Mouse (Mus musculus) limb, embryonic 14.5 days (tissue): Measurements from ENCODE around the gene Gm10663. TPM values are rescaled to one million over a fixed set of nuclear protein-coding genes. Genes with fewer than 3 reads are reported as not detected.

ENCODE experiments used
- ATAC-seq: fragments of 200-750 bp; cut with Nextera tagmentation; 2 replicates; pipeline ENCODE4 v1.8.0; 2017; ENCODE audit warnings: low read depth, moderate number of reproducible peaks, moderate TSS enrichment; ENCODE audit not compliant: low FRiP score
- DNase-seq: peaks from one replicate; pipeline ENCODE4 v3.0.0-alpha.2; 2015; ENCODE audit warnings: low spot score
- H3K27ac ChIP-seq: fragments of 300-500 bp; sonication (generic); replicated peaks from 2 replicates; pipeline ENCODE4 v1.5.1; 2014; ENCODE audit warnings: low read depth, mild to moderate bottlenecking, low read length, moderate library complexity, mixed read lengths
- H3K27me3 ChIP-seq: fragments of 300-500 bp; sonication (generic); 2 replicates; pipeline ENCODE4 v1.6.1; 2014; ENCODE audit warnings: low read length, mixed read lengths; ENCODE audit not compliant: control insufficient read depth, insufficient read depth
- H3K36me3 ChIP-seq: fragments of 300-500 bp; sonication (generic); 2 replicates; pipeline ENCODE4 v1.6.1; 2014; ENCODE audit warnings: mild to moderate bottlenecking, low read length, moderate library complexity, mixed read lengths; ENCODE audit not compliant: control insufficient read depth, insufficient read depth
- H3K4me1 ChIP-seq: fragments of 300-500 bp; sonication (generic); 2 replicates; pipeline ENCODE4 v1.6.1; 2014; ENCODE audit warnings: antibody characterized with exemption, low read length, mixed read lengths; ENCODE audit not compliant: control insufficient read depth, insufficient read depth
- H3K4me2 ChIP-seq: fragments of 300-500 bp; sonication (generic); replicated peaks from 2 replicates; pipeline ENCODE4 v1.6.1; 2014; ENCODE audit warnings: low read depth, mild to moderate bottlenecking, low read length, moderate library complexity; ENCODE audit not compliant: severe bottlenecking
- H3K4me3 ChIP-seq: fragments of 300-500 bp; sonication (generic); replicated peaks from 2 replicates; pipeline ENCODE4 v1.5.1; 2014; ENCODE audit warnings: low read length
- H3K9ac ChIP-seq: fragments of 300-500 bp; sonication (generic); 2 replicates; pipeline ENCODE4 v1.6.1; 2014; ENCODE audit warnings: mild to moderate bottlenecking, low read depth, low read length, moderate library complexity; ENCODE audit not compliant: severe bottlenecking
- H3K9me3 ChIP-seq: fragments of 300-500 bp; sonication (generic); 2 replicates; pipeline ENCODE4 v1.6.1; 2016; ENCODE audit warnings: low read length; ENCODE audit not compliant: control insufficient read depth
- POLR2A ChIP-seq: fragments of 200-500 bp; IDR thresholded peaks from 2 replicates; pipeline ENCODE4 v1.8.0; 2012; ENCODE audit warnings: inconsistent platforms, mild to moderate bottlenecking, moderate library complexity, borderline replicate concordance; ENCODE audit not compliant: insufficient read depth, insufficient read length; ENCODE audit errors: extremely low read depth
- WGBS: fragments of 180-500 bp; shearing (Covaris S2); extraction: QIAGEN DNeasy Blood & Tissue Kit; methylation state at CpG from one replicate; pipeline ENCODE4 v1.1.7; 2014; 5-methylcytosine and 5-hydroxymethylcytosine counted together
- polyA plus RNA-seq, 2 experiments: library from polyadenylated mRNA; depleted of rRNA in 1 of 2; stranded (reverse) in 1 of 2; unstranded in 1 of 2; fragments of >200 nt; fragmentation: Nextera tagmentation in 1 of 2; extraction: Ambion mirVana in 1 of 2; gene quantifications; 2 replicates each; pipeline versions ENCODE4 v1.2.1 to v1.2.3; 2012 to 2014

Gene Gm10663
- polyA plus RNA-seq, 2 experiments: not detected

GRCm38 (mm10) chr8:65053554-65053953 lies 21.3 kb upstream of the Gm10663 start:
- Histone ChIP-seq H3K4me3 (no peak overlapping the region), H3K27me3 (no peaks in the 10 kb centered on the region), H3K4me1 (peaks cover 9% of the 10 kb centered on the region), H3K9ac (no peak overlapping the region), H3K4me2 (no peak overlapping the region), H3K27ac (no peak overlapping the region), H3K36me3 (no peaks in the 10 kb centered on the region), H3K9me3 (no peaks in the 10 kb centered on the region)
- ATAC-seq: no peak
- TF ChIP-seq POLR2A: no peak
- WGBS: 44% methylated on average over 3 of the region's 3 CpGs
- DNase-seq: no peak

DNA sequence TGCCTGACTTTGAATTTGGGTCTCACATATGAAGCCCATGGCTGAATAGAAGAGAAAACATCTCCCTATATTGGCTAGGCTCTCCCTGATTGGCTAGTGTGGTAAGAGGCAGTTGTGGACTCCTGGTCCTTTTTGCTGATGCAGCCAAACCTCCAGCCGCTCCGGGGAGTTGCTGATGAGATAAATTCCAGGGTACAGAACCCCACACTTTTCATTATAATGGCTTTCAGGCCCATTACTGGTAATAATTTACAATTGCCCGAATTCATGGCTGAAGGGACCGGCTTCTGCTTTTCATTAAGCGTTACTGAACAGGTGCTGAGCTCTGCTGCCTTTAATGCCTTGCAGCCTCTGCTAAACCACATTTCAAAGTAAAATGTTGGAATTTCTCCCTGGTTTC lies 20.9 kb upstream of the Gm10663 start:
- Histone ChIP-seq H3K27me3 (no peaks in the 10 kb centered on the region), H3K27ac (no peak overlapping the region), H3K9ac (no peak overlapping the region), H3K4me1 (peaks cover 9% of the 10 kb centered on the region), H3K36me3 (no peaks in the 10 kb centered on the region), H3K4me3 (no peak overlapping the region), H3K4me2 (no peak overlapping the region), H3K9me3 (no peaks in the 10 kb centered on the region)
- peak; percentile 63 for DNase-seq
- 14% methylated on average over 5 of the region's 5 CpGs for WGBS
- peak; percentile 73 for ATAC-seq
- TF ChIP-seq POLR2A: no peak

- Histone ChIP-seq H3K9ac (no peak overlapping the region), H3K4me1 (peaks cover 9% of the 10 kb centered on the region), H3K36me3 (no peaks in the 10 kb centered on the region), H3K27me3 (no peaks in the 10 kb centered on the region), H3K4me3 (no peak overlapping the region), H3K27ac (no peak overlapping the region), H3K9me3 (no peaks in the 10 kb centered on the region), H3K4me2 (no peak overlapping the region)
- WGBS: 96% methylated on average over 4 of the region's 4 CpGs
- no peak for DNase-seq
- no peak for ATAC-seq
- TF ChIP-seq POLR2A: no peak
Observed at GRCm38 (mm10) chr8:65056722-65057121, 18.1 kb upstream of the Gm10663 start.

GRCm38 (mm10) chr8:65062195-65062594 lies 12.6 kb upstream of the Gm10663 start:
- TF ChIP-seq POLR2A: no peak
- Histone ChIP-seq H3K27me3 (no peaks in the 10 kb centered on the region), H3K4me1 (no peaks in the 10 kb centered on the region), H3K36me3 (no peaks in the 10 kb centered on the region), H3K4me2 (no peak overlapping the region), H3K27ac (no peak overlapping the region), H3K9me3 (no peaks in the 10 kb centered on the region), H3K9ac (no peak overlapping the region), H3K4me3 (no peak overlapping the region)
- no peak for DNase-seq
- WGBS: 78% methylated on average over 4 of the region's 4 CpGs
- no peak for ATAC-seq

DNA sequence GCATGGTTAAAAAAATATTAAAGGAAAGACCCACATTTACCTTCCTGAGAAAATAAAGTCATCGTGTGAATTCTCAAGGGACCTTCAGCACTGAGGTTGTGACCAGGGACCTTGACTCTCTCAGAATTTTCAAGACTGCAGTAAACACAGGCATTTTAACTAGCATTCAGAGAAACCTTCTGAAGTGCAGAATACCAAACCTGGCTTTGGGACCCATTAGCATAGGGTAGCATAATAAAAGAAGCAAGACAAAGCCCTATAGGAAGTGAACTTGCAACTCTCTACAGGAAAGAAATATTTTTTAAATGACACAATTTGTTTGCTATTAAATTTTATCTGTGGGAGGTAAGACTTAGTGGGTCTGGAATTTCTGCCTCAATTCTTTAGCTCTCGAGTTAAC lies 10.8 kb upstream of the Gm10663 start:
- Histone ChIP-seq H3K9me3 (no peaks in the 10 kb centered on the region), H3K9ac (no peak overlapping the region), H3K27ac (no peak overlapping the region), H3K4me1 (no peaks in the 10 kb centered on the region), H3K4me3 (no peak overlapping the region), H3K36me3 (no peaks in the 10 kb centered on the region), H3K4me2 (no peak overlapping the region), H3K27me3 (no peaks in the 10 kb centered on the region)
- DNase-seq (no peak), ATAC-seq (no peak)
- WGBS: 32% methylated on average over 2 of the region's 2 CpGs
- TF ChIP-seq POLR2A: no peak

GRCm38 (mm10) chr8:65065622-65066021 lies 9.2 kb upstream of the Gm10663 start:
- 94% methylated on average over 3 of the region's 3 CpGs for WGBS
- H3K4me1 ChIP-seq: no peaks in the 10 kb centered on the region
- no peak overlapping the region for H3K27ac ChIP-seq
- DNase-seq (no peak), ATAC-seq (no peak)
- TF ChIP-seq POLR2A: no peak
- H3K9ac ChIP-seq: no peak overlapping the region
- H3K36me3 ChIP-seq: no peaks in the 10 kb centered on the region
- H3K9me3 ChIP-seq: no peaks in the 10 kb centered on the region
- no peak overlapping the region for H3K4me2 ChIP-seq
- no peak overlapping the region for H3K4me3 ChIP-seq
- no peaks in the 10 kb centered on the region for H3K27me3 ChIP-seq
